Mouse (Mus musculus): ENCODE data around the gene Higd2a. TPM values are rescaled to one million over a fixed set of nuclear protein-coding genes. Genes with fewer than 3 reads are reported as not detected.
A peak's percentile ranks its signal among the peaks of the same experiment; 100 is the strongest.

The Higd2a gene
- polyA plus RNA-seq, 1 experiment, result 158 TPM

- peaks cover 10% of the 10 kb centered on the region; the same call in 1 of the 2 replicates for H3K4me1 ChIP-seq (ENCODE audit: control insufficient read depth, insufficient read depth, low read length)
- no peak within 1 kb of the TSS for H3K27ac ChIP-seq (ENCODE audit: insufficient read depth, low read depth, low read length)
Measured at GRCm38 (mm10) chr13:54565201-54565581, 24.8 kb upstream of the Higd2a start, which contains the start of gene 4833439L19Rik. Gene 4833439L19Rik (minus strand): TSS chr13:54565435.

DNA sequence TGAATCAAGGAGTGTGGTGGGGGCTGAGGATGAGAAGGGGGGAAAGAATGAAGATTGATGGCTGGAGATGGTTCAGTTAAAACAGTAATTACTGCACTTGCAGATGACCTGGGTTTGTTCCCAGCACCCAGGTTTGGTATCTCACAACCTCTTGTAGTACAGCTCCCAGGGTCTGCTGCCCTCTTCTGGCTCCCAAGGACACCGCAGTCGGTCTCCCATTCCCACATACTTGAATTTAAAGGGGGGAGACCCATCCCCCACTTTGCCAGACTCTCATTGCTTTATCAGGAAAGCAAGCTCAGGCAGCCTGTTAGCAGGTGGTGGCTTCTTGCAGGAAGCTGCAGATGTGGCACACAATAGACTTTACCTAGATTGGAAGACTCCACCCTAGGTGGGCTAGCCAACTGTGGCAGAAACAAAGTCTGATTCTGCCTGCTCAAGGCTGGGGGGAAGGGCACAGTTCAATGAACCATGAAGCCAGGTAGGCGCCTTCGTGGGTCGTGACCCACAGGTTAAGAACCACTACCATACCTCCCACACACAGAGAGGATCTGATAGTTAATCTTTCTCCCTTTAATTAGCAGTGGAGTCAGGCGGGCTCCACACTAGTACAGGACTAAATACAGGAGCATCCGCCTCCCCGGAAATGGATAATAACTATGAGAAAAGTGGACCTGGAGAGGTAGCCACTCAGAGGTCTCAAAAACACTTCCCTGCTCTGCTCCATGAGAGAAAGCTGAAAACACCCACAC is 24.2 kb upstream of the Higd2a start:
- TF ChIP-seq CTCF (IDR thresholded peaks at IDR 0.05; ENCODE audit: low read depth, low read length) (peak; percentile 63; the same call in 1 of the 2 replicates), POLR2A (IDR thresholded peaks at IDR 0.05; ENCODE audit: borderline replicate concordance, low read depth, low read length) (no peak)
- Histone ChIP-seq H3K27ac (ENCODE audit: insufficient read depth, low read depth, low read length) (no peak overlapping the region), H3K4me3 (ENCODE audit: insufficient read depth, low read length) (peak overlapping the region; percentile 78), H3K4me1 (ENCODE audit: control insufficient read depth, insufficient read depth, low read length) (peaks cover 10% of the 10 kb centered on the region; the same call in 1 of the 2 replicates)

More at GRCm38 (mm10) chr13:54565201-54565581, 24.8 kb upstream of the Higd2a start, which contains the start of gene 4833439L19Rik:
- TF ChIP-seq CTCF (IDR thresholded peaks at IDR 0.05; ENCODE audit: low read depth, low read length) (no peak), POLR2A (IDR thresholded peaks at IDR 0.05; ENCODE audit: borderline replicate concordance, low read depth, low read length) (no peak)
- H3K4me3 ChIP-seq (ENCODE audit: insufficient read depth, low read length), result peak within 1 kb of the TSS; percentile 78

DNA sequence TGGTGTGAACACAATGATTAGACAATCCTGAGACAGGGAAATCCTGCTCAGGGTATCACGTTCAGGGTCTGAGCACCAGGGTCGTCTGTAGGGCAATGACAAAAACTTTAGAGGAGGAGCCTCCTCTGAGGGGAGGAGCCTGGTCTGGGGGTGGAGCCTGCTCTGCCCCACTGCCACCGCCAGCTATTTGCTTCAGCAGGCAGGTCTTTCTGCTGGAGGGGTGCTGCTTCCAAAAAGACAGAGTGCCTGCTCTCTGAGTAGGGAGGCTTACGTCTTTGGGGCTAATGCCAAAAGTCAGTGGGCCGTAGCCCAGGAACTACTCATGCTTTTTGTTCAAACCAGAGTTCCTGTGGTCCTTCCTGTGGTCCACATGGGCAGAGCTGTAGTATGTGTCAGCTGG is 21.6 kb upstream of the Higd2a start:
- H3K27ac ChIP-seq (ENCODE audit: insufficient read depth, low read depth, low read length), result no peak overlapping the region
- peaks cover 10% of the 10 kb centered on the region; the same call in 1 of the 2 replicates for H3K4me1 ChIP-seq (ENCODE audit: control insufficient read depth, insufficient read depth, low read length)
- no peak overlapping the region for H3K4me3 ChIP-seq (ENCODE audit: insufficient read depth, low read length)
- TF ChIP-seq POLR2A (IDR thresholded peaks at IDR 0.05; ENCODE audit: borderline replicate concordance, low read depth, low read length), result no peak

DNA sequence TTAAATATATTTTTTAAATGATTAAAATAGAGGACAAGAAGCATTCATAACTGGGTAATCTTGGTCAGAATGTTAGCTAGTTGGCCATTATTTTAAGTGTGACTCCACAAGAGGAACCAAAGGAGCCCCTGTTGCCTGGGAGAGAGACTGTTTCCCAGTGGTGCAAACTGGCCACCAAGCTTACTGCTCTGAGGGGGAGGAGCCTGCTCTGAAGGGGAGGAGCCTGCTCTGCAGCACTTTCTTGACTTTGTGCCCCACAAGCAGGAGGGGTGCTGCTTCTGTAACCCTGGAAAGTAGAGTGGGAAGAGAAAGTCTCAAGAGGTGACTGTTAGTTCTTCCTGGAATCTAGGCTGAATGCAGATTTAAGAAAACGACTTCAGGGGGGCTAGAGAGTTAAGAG is 20.7 kb upstream of the Higd2a start:
- TF ChIP-seq CTCF (IDR thresholded peaks at IDR 0.05; ENCODE audit: low read depth, low read length), result no peak
- no peak for TF ChIP-seq POLR2A (IDR thresholded peaks at IDR 0.05; ENCODE audit: borderline replicate concordance, low read depth, low read length)
- H3K27ac ChIP-seq (ENCODE audit: insufficient read depth, low read depth, low read length), result no peak overlapping the region
- peaks cover 8% of the 10 kb centered on the region for H3K4me1 ChIP-seq (ENCODE audit: control insufficient read depth, insufficient read depth, low read length)
- no peak overlapping the region for H3K4me3 ChIP-seq (ENCODE audit: insufficient read depth, low read length)

DNA sequence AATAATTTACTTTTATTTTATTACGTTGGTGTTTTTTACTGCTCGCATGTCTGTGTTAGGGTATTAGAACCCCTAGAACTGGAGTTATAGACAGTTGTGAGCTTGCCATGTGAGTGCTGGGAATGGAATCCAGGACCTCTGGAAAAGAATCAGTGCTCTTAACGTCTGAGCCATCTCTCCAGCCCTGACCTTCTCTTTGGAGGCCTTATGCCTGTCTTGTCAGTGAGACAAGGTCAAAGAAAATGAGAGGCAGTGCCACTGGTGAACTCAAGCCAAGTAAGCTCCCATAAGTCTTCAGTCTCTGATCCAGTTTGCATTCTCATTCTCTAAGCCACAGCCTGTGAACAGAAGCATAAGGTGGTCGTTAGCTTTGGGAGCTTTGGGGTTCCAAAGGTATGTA is 19.3 kb upstream of the Higd2a start:
- H3K27ac ChIP-seq (ENCODE audit: insufficient read depth, low read depth, low read length), result no peak overlapping the region
- no peak overlapping the region for H3K4me3 ChIP-seq (ENCODE audit: insufficient read depth, low read length)
- H3K4me1 ChIP-seq (ENCODE audit: control insufficient read depth, insufficient read depth, low read length), result peaks cover 14% of the 10 kb centered on the region
- TF ChIP-seq CTCF (IDR thresholded peaks at IDR 0.05; ENCODE audit: low read depth, low read length), result no peak
- TF ChIP-seq POLR2A (IDR thresholded peaks at IDR 0.05; ENCODE audit: borderline replicate concordance, low read depth, low read length), result no peak

- H3K4me1 ChIP-seq (ENCODE audit: control insufficient read depth, insufficient read depth, low read length), result peaks cover 18% of the 10 kb centered on the region
- no peak overlapping the region for H3K27ac ChIP-seq (ENCODE audit: insufficient read depth, low read depth, low read length)
- TF ChIP-seq POLR2A (IDR thresholded peaks at IDR 0.05; ENCODE audit: borderline replicate concordance, low read depth, low read length) (no peak), CTCF (IDR thresholded peaks at IDR 0.05; ENCODE audit: low read depth, low read length) (no peak)
- H3K4me3 ChIP-seq (ENCODE audit: insufficient read depth, low read length), result no peak overlapping the region
Measured at GRCm38 (mm10) chr13:54571637-54572036, 18.4 kb upstream of the Higd2a start.

DNA sequence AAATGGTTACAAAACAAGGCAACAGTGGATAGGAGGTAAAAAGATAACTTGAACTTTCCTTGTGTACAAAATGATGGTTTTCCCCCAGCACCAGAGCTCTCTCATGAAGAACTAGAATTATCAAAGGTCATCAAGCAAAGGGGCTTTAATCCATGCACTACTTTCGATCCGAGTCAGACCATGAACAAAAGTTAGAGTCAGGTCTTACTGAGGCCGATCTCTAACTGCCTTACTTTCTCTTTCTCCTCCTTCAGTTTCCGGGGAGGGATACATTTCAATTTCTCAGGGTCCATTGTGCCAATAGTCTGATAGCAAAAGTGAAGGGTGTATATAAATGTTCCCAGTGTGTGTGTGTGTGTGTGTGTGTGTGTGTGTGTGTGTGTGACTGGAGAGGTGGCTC is 17.4 kb upstream of the Higd2a start:
- Histone ChIP-seq H3K4me3 (ENCODE audit: insufficient read depth, low read length) (no peak overlapping the region), H3K4me1 (ENCODE audit: control insufficient read depth, insufficient read depth, low read length) (peaks cover 24% of the 10 kb centered on the region), H3K27ac (ENCODE audit: insufficient read depth, low read depth, low read length) (no peak overlapping the region)
- TF ChIP-seq CTCF (IDR thresholded peaks at IDR 0.05; ENCODE audit: low read depth, low read length) (no peak), POLR2A (IDR thresholded peaks at IDR 0.05; ENCODE audit: borderline replicate concordance, low read depth, low read length) (no peak)

DNA sequence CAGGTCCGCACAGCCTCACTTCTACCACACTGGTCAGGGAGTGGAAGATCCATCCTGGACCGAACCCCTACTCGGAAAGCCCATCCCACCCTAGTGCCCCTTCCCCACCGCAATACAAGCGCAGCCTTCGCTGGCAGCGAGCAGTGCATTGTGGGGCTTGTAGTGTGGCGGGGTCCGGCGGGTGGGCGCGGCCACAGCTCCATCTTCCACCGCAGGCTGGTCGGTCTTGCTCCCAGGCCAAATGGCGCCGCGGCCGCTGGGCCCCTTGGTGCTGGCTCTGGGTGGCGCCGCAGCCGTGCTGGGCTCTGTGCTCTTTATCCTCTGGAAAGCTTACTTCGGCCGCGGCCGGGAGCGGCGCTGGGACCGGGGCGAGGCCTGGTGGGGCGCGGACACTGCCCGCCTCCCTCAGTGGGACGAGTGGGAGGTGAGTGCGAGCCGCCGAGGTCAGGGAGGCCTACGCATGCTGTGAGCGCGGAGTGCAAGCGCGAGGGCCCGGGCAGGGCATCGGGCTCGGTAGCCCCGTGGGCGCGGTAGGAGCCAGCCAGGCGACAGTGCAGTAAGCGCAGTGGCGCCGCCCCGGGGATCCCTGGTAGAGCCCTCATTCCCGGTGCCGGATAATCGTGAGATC is 15.0 kb upstream of the Higd2a start, which contains the start of gene Arl10:
Gene Arl10, plus strand, starts transcription at position 162 of the 628 bp plus-strand sequence.
- TF ChIP-seq CTCF (IDR thresholded peaks at IDR 0.05; ENCODE audit: low read depth, low read length), result no peak
- TF ChIP-seq POLR2A (IDR thresholded peaks at IDR 0.05; ENCODE audit: borderline replicate concordance, low read depth, low read length), result no peak
- peak within 1 kb of the TSS; percentile 73 for H3K4me3 ChIP-seq (ENCODE audit: insufficient read depth, low read length)
- peaks cover 32% of the 10 kb centered on the region for H3K4me1 ChIP-seq (ENCODE audit: control insufficient read depth, insufficient read depth, low read length)
- H3K27ac ChIP-seq (ENCODE audit: insufficient read depth, low read depth, low read length), result no peak within 1 kb of the TSS

DNA sequence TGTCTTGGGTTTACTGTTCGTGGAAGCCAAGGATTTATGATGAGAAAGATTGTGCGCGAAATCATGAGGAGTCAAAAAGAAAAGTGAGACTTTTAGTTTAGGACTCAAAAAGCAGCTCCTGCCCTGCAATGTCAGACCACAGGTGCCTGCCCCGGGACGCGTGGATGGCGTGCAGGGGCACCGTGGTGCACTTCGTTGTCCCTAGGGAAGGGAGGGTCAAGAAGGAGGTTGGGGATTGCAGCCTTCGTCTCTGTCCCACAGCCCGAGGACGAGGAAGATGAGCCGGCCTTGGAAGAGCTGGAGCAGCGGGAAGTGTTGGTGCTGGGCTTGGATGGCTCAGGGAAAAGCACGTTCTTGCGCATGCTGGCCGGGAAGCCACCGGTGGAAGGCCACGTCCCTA is 14.5 kb upstream of the Higd2a start:
- TF ChIP-seq POLR2A (IDR thresholded peaks at IDR 0.05; ENCODE audit: borderline replicate concordance, low read depth, low read length) (no peak), CTCF (IDR thresholded peaks at IDR 0.05; ENCODE audit: low read depth, low read length) (no peak)
- Histone ChIP-seq H3K27ac (ENCODE audit: insufficient read depth, low read depth, low read length) (no peak overlapping the region), H3K4me1 (ENCODE audit: control insufficient read depth, insufficient read depth, low read length) (peaks cover 36% of the 10 kb centered on the region), H3K4me3 (ENCODE audit: insufficient read depth, low read length) (peak overlapping the region; percentile 73)
